10 mouse cellular contexts compared by ENCODE assay signal in genomic region chr6:125156903-125157614, GRCm38 (mm10). TPM values are rescaled to one million over a fixed set of nuclear protein-coding genes. Genes with fewer than 3 reads are reported as not detected.
DNase-seq lines count a peak whose midpoint lies in the region; TF ChIP-seq lines count a peak whose summit lies in the region.
"Had no signal": no experiment of that assay in that cellular context is flagged by ENCODE, and none has a peak within 500 bp of the region (broad histone marks: within the 10 kb centered on the region; RNA-seq: fewer than 3 reads in every experiment).

No protein-coding gene starts in this region.

- H3K27ac ChIP-seq in gastrocnemius, adult 2 months = 0 out of 2 replicates have a peak overlapping the region, but pooled peaks have one; percentile 17
- H3K27ac ChIP-seq: left cerebral cortex, adult 2 months had no signal

- intact Hi-C loops in gastrocnemius, adult 2 months (cut with DNase I) = no loop called here

- peak; percentile 18 for DNase-seq in gastrocnemius, adult 2 months
- no peak for DNase-seq in gastrocnemius, postnatal 10 days
- DNase-seq in ovary, postnatal 36 days (ENCODE audit: low spot score) = peak; percentile 35
- DNase-seq in ovary, postnatal 10 days (ENCODE audit: low spot score) = no peak
- peak; percentile 74 for DNase-seq in mesoderm, embryonic 11.5 days (ENCODE audit: low read depth, low spot score)
- no peak for DNase-seq in left cerebral cortex, adult 11 months (ENCODE audit: low spot score)
- no peak for DNase-seq in c-Kit-positive CD71-positive TER-119-positive erythroid progenitor cells, embryonic 14.5 days (ENCODE audit: low spot score)
- DNase-seq in gastrocnemius, adult 18-20 months (ENCODE audit: low spot score) = no peak
- DNase-seq: heart, postnatal 10 days had no signal

- H3K4me3 ChIP-seq in gastrocnemius, adult 2 months = no peak overlapping the region
- H3K4me3 ChIP-seq: left cerebral cortex, adult 2 months had no signal

- TF ChIP-seq CTCF in gastrocnemius, adult 2 months (IDR thresholded peaks at IDR 0.05) = no peak

RNA-seq across cellular contexts. Expression of gene Gapdh, which starts 9.2 kb away (rescaled TPM):
- total RNA-seq in gastrocnemius, adult 2 months (2021) = over 10,000 TPM in 1 of 2 experiments, 1,000 to 10,000 TPM in 1; 9,742 to 11,894 TPM
- 1,000 to 10,000 TPM; 7,536 to 8,309 TPM for total RNA-seq in gastrocnemius, postnatal 10 days (2021)
- over 10,000 TPM in 1 of 2 experiments, 1,000 to 10,000 TPM in 1; 8,476 to 11,435 TPM for total RNA-seq in gastrocnemius, adult 18-20 months (2021)

RNA-seq across cellular contexts. Expression of gene Iffo1, which starts 12.0 kb away (rescaled TPM):
- total RNA-seq in gastrocnemius, adult 2 months (2021) = 1 to 10 TPM; 7.8 to 9.4 TPM
- 10 to 100 TPM; 50.8 to 60.1 TPM for total RNA-seq in gastrocnemius, postnatal 10 days (2021)
- total RNA-seq in gastrocnemius, adult 18-20 months (2021) = 1 to 10 TPM; 5.8 to 6.3 TPM

RNA-seq across cellular contexts. Expression of gene Nop2, which starts 25.4 kb away (rescaled TPM):
- total RNA-seq in gastrocnemius, adult 2 months (2021) = 10 to 100 TPM; 17.9 to 18.1 TPM
- 10 to 100 TPM; 16.0 to 21.1 TPM for total RNA-seq in gastrocnemius, postnatal 10 days (2021)
- 10 to 100 TPM; 16.3 to 17.7 TPM for total RNA-seq in gastrocnemius, adult 18-20 months (2021)

RNA-seq across cellular contexts. Expression of gene Ncapd2, which starts 34.4 kb away (rescaled TPM):
- 1 to 10 TPM; 6.5 to 9.8 TPM for total RNA-seq in gastrocnemius, adult 2 months (2021)
- 10 to 100 TPM; 28.3 to 41.5 TPM for total RNA-seq in gastrocnemius, postnatal 10 days (2021)
- 1 to 10 TPM; 6.5 to 8.2 TPM for total RNA-seq in gastrocnemius, adult 18-20 months (2021)

RNA-seq across cellular contexts. Expression of gene Mrpl51, which starts 34.5 kb away (rescaled TPM):
- 100 to 1,000 TPM; 214 to 262 TPM for total RNA-seq in gastrocnemius, adult 2 months (2021)
- 100 to 1,000 TPM; 212 to 236 TPM for total RNA-seq in gastrocnemius, postnatal 10 days (2021)
- 100 to 1,000 TPM; 212 to 229 TPM for total RNA-seq in gastrocnemius, adult 18-20 months (2021)

Comparison
In these comparisons a context has a peak if more than half of its experiments do, and no peak if none do; other contexts are left out.
1. DNase-seq: peak in gastrocnemius, adult 2 months (single experiment), ovary, postnatal 36 days (single experiment) and mesoderm, embryonic 11.5 days (single experiment); none in gastrocnemius, postnatal 10 days (single experiment), ovary, postnatal 10 days (single experiment), left cerebral cortex, adult 11 months (single experiment), c-Kit-positive CD71-positive TER-119-positive erythroid progenitor cells, embryonic 14.5 days (single experiment) and gastrocnemius, adult 18-20 months (single experiment).
2. RNA of gene Iffo1, which starts 12.0 kb away (total RNA-seq): 50.8 to 60.1 TPM in gastrocnemius, postnatal 10 days; 7.8 to 9.4 TPM in gastrocnemius, adult 2 months and 5.8 to 6.3 TPM in gastrocnemius, adult 18-20 months; every median in the first group is over 4 times any median in the second.